Mouse (Mus musculus) Muller cell, postnatal 12 days (primary cell): ENCODE data around the gene Lmntd1.

Experiments used
- DNase-seq: peaks from one replicate; pipeline ENCODE4 v3.0.0-alpha.2; 2015; ENCODE audit errors: inconsistent ontology term

Gene Lmntd1

DNA sequence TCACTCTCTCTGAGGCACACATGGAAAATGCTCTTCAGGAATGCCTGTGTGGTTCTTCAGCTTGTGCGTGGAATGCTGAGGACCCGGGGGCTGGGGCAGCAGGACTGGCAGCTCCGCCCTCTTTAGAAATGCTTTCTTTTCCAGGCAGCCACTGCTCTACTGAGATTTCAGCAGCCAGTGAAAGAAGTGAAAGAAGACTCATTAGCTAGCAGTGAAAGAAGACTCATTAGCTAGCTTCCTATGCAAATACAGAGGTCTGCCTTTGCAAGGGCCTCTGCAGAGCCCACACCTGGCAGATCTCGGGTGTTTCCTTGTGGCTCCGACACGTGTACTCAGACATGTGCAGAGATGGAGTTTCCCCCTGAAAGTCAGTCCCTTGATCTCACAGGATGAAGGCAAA is 234.9 kb downstream of the Lmntd1 start:
- peak; percentile 79 for DNase-seq

DNA sequence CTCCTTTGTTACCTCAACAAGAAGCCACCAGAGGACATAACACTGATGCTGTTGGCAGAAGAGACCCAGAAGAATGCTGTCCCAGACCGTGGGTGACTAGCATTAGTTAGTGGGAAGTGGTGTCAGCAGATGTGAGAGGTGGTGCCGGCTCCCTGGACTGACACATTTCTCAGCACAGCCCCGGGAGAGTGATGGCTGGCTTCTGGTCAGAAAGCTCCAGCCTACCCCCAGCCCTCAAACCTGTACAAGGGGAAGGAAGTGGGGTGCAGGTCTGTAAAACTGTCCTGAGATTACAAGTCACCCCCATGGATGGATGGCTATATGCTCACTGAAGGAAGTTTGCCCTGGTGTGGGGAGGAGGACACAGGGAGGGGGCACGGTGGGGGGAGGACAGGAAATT is 235.4 kb downstream of the Lmntd1 start:
- no peak for DNase-seq

DNA sequence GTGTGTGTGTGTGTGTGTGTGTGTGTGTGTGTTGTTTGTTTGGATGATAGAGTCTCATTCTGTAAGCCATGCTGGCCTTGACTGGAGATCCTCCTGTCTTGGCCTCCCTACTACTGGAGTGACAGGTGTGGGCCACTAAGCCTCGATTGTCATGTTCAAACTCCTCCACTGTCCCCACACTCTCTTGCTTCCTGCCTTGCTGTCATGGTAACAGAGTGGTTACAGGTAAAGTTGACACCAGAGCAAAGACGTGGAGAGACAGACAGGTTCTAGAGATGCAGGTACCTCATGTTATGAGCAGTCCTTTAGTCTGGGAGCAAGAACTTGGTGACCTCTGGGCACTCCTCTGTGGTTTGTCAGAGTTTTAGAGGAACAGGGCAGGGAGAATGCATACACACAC is 239.7 kb downstream of the Lmntd1 start:
- DNase-seq: no peak

DNA sequence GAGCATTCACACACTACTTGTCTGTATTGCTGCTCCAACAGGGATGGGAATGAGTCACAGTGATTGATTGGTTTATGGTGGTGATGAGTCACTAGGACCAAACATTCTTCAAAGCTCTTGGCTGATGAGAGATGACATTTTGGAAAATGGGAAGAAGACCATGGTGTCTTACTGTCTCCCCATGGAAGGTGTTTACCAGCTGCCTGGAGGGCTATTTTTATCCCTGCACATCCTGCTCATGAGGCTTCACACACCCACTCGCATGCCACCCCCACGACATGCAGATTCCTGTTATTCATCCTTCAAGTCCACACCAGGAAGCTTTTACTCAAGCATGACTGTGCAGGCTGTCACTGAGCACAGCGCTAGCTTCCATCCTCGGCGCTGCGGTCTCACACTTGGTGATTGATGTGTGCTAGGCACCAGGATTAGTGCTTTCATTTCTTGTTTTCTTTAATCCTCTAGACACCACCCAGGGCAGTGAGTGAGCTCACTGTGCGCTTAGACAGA is 240.4 kb downstream of the Lmntd1 start:
- DNase-seq: peak; percentile 89

DNA sequence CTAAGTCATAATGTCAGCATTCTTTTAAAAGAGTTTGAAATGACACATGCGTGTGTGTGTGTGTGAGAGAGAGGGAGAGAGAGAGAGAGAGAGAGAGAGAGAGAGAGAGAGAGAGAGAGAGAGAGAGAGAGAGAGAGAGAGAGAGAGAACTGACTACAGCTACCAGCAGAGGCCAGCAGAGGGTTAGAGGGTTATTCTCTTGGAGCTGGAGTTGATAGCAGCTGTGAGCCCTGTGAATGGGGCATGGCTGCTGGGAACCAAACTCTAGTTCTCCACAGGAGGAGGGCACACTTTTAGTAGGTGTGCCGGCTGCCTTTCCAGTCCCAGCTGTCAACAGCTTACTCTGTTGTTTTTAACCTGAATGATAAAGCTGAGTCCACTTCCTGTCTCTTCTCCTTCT is 242.1 kb downstream of the Lmntd1 start:
- DNase-seq: no peak

DNA sequence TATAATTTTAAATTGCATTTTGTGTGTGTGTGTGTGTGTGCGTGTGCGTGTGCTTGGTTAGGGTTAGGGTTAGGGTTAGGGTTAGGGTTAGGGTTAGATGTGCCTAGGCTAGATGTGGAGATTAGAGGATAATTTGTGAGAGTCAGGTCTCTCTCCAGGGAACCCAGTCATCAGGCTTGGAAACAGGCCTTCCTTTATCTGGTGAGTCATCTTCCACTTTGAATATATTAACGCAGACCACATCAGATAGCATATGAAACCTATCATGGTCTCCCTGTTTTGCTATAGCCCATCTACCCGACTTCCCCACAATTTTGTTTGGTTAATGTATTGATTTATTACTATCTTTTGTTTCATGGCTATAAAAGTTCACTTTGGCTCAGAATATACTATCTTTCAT is 242.5 kb downstream of the Lmntd1 start:
- no peak for DNase-seq

DNA sequence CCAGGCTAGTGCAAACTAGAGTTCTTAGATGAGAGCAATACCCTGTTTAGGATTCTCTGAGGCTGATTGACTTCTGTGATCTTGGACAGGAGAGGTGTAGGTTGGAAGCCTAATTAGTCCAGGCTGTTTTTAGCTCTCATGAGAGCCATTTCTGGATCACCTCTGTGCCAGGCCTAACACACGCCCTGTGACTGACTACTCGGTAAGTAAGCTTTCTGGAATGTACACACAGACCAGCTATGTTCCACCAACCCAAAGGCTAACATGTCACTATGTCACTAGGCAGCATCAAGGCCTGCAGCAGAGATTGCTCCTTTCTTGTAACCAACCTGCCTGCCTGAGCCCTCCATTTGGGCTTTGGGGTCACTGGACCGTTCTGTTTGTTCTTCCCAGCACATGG is 243.8 kb downstream of the Lmntd1 start:
- DNase-seq: no peak

DNA sequence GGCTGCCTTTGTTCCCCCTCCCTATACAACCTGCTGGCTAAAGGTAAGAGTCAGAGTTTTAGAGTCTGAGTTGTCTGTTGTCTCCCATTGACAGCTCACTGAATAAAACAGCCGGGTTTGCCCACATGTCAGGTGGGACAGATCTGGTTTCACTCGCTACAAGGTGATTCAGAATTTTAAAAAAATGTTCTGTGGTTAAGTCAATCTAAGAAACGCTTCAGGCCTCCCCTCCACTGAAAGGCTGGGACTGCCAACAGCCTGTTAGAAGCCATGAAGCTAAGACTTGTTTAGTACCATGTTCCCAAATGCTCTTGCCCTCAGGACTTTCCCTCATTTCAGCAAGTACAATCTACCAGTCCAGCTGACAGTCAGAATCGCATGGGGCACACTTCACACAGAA is 244.8 kb downstream of the Lmntd1 start:
- no peak for DNase-seq

DNA sequence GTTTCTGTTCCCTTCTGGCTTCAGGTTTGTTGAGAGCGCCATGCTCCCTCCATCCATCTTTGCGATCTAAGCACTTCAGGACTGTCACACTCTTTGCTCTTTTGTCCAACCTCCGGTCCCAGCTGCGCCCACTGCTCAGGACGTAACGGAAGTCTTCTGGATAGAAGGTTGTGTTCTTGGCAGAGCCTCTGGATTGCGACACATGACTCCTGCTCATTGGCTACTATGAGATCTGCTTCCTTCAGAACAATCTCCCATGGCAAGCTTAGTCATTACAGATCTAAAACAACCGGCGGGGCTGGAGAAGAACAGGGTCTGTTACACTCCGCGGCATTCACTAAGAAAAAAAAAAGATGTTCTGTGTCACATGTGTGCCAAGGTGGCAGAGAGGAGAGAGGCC is 247.6 kb downstream of the Lmntd1 start:
- no peak for DNase-seq

DNA sequence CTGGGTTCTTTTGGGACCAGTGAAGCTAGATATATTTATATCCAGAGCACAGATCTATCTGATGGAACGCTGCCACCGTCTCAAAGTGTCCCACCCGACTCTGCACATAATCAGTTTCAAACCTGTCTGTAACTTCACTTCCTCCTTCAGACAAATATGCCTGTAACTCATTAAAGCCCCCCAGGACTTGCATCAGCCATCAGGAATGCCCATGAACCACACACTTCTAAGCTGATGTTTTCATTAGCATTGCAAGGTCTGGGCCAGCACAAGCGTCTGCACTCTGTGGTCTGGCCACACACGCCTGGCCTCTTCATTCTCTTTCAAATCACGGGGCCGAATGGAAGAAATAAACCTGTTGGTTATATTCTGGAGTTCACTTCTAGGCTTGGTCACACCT is 250.4 kb downstream of the Lmntd1 start:
- no peak for DNase-seq

DNA sequence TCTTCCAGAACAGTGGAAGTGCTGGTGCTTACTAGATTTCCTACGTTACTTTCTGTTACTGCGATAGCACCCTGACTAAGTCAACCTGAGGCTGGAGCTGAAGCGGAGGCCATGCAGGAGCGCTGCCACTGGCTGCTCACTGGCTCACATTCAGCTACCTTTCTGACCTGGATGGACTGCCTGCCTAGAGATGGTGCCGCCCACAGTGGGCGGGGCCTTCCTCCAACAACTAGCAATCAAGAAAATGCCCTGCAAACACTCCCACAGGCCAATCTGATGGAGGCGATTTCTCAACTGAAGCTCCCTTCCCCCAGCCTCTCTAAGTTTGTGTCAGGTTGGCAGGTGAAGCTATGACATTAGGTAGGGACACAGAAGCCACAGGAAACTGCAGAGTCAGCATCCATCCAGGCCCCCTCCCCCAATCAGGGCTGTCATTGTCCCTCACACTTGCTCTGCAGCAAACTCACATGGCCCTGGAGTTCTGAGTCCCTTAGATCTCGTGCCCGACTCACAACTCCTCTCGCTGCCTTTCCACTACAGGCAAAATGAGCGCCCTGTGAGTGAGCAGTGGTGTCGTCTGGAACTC is 252.9 kb downstream of the Lmntd1 start:
- DNase-seq: no peak

DNA sequence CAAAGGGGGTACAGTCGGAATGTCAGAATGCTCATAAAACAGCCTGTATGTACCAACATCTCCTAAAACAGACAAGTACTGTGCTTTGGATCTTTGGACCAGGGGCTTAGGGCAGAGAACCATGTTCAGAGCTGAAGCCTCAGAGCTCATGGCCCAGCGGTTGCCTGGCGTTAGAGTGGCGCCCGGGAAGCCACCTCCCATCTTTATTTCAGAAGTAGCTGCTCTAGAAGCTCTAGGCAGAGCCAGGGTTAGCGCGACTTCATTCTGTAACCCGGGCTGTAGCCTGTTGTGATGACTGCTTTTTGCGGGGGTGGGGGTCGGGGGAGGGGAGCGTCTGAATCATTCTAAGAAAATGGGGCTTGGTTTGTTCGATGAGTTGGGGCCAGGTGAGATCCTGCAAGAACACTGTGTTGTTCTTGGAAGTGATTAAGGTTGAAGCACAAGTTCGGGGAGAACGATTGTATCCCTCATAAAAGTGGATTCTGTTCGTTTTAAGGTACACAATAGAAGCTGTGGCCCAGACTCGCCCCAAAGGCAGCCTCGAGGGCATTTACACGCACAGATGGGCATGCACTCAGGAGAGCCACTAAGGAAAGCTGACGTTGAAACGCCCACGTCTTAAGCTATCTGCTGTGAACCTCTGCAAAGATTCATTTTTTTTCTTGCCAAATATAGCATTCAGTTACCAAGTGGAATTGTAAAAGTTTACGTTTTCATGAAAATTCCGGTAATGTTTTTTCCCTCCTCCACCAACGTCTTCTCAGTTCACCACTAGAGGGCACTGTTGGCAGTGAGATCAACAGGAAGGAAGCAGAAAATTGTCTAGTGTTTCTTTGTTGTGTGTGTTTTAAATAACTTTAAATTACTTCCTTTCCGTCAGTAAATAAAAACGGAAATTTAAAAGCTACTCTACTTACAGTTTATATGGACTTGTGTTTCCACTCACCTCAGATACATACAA is 254.4 kb downstream of the Lmntd1 start:
- peak; percentile 49 for DNase-seq

DNA sequence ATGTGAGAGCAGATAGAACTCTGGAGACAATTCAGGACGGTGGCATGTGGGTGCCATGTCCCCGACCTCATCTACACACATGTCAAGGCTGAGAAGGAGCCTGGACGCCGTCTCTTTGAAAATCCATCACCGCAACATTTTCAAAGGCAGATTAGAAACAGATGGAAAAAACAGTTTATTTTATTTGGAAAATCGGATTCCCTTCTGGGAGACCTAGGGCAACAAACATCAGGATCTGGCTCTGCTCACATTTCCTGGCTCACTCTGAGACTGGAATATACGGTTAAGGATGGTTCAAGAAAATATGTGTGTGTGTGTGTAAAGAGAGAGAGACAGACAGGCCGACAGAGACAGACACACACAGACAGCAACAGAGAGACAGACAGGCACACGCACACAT is 256.1 kb downstream of the Lmntd1 start:
- DNase-seq: no peak

DNA sequence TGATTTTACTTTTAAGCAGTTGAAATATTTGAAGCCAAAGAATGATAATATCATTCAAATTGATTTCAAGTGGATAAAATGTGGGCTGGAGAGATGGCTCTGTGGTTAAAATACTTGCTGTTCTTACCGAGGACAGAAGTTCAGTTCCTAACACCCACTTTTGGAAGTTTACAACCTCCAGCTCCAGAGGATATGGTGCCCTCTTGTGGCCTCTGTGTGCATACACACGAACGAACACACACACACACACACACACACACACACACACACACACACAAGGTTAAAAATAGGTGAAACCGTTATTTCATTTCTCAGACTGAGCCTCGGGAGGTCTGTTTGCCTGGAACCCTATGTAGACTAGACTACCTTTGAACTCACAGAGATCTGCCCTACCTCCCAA is 260.3 kb downstream of the Lmntd1 start:
- no peak for DNase-seq

DNA sequence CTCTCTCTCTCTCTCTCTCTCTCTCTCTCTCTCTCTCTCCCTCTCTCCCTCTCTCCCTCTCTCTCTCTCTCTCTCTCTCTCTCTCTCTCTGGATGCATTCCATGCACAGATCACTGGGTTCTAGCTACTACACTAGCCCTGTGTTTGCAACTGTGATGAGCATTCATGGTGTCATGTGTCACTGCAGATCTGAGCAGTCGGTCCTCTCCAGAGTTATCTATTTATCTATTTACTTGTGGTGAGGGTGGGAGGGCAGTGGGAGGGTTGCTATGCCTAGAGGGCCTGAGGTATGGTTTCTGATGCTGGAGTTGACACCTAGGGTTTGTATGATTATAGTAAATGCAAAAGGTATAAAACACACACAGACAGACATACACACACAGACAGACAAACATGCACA is 261.4 kb downstream of the Lmntd1 start:
- no peak for DNase-seq

DNA sequence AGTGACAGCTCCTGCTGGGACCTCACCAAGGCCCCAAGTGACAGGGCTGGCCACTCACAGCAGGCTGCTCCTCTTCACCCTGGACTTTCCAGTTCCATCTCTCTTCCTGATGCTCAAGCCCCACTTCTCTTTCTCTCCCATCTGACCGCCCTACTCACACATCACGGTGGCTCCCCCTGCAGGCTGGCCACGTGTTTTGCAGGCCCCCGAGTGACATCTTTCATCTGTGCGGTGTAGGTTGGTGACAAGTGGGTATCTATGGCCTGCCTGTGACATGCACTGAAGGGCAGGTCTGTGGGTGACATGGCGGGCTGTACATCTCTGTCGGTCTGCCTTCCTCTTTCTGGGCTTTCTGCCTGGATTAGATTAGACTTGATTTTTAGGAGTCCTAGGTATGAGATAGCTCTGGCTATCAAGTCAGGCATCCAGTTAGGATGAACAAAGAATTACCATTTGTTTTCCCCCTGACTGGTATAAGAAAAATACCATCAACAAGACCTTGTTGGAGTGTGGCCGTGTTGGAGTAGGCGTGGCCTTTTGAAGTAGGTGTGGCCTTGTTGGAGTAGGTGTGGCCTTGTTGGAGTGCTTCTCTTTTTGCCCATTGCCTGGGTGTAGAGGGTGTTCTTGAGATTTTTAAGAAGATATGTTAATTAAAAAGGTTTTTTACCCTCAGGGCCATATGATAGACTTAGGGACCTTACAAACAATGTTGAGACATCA is 265.8 kb downstream of the Lmntd1 start:
- DNase-seq: no peak

DNA sequence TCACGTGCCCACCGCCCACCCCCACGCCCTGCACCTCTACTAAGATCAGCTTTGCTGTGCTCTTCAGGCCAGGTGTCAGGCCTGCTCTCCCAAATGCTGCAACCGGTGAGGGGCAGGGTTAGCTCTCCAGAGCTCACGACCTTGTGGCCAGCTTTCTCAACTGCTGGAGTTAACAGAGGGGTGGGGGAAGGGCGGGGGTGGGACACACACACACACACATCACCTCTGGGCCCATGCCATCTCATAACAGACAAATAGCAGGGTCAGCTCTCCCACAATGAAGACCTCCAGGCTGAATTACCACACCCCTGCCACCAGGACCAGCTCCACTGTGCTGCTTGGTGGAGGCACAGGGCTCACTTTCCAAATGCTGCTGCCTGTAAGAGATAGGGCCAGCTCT is 266.5 kb downstream of the Lmntd1 start:
- DNase-seq: no peak

DNA sequence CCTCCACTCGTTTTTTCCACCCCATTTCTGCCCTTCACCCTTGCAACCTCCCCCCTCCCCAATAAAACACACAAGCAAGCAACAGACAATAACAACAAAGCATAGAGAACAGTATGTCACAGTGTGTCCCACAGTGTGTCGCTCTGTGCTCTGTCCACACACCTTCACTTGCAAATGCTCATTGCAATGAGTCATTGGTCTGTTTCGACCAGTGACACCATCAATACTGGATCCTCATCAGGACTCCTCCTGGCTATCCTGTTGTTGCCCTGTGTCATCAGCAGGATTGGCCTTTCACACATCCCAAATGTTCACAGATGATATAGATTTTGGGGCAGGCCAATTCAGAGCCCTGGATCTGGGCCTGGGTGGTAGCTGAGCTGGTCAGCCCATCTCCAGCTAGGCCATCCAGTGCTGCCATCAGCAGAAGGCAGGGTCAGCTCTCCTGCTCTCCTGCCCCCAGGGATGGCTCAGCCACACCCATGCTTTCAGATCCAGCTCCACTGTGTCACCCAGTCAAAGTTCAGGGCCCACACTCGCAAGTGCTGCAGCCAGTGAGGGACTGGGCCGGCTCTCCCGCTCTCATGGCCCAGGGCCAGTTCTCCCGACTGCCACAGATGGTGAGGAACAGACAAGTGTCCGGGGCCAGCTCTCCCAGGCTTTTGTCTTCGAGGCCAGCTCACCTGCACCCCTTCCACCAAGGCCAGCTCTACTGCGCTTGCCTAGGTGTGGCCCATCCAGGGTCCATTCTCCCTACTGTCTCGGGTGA is 267.1 kb downstream of the Lmntd1 start:
- DNase-seq: no peak

DNA sequence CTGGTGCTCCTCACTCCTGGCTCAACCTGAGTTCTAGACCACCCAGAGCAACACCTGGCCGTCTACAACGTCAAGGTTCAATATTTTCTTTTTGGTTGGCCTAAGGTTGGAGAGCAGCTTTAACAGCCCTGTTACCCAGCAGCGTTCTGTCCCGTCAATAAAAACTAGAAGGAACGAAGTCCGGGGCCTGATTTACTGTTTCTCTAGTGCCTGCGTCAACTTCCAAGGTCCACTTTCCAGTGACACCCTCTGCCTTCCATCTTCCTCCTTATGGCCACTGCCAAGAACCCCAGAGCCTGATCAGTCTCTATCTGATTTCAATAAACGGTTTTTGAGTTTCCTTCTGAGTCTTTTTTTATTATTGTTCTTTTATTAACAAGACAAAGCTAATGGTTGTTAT is 267.8 kb downstream of the Lmntd1 start:
- DNase-seq: no peak

DNA sequence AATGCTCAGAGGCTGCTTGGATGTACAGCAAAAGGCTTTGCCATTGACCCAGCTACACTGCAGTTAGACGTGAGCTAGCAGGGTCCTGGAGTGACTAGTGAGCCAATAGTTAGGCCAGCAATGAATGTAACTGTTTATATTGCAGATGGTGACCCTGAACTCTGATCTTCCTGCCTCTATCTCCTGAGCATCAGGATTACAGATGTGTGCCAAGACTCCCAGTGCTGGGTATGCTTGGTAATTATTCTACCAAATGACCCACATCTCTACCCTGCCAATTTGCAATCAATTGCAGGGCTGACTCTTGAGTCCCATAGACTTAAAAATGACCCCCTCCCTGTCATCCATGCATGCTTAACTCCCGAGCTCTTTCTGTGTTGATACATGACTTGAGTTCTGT is 269.4 kb downstream of the Lmntd1 start:
- DNase-seq: no peak

DNA sequence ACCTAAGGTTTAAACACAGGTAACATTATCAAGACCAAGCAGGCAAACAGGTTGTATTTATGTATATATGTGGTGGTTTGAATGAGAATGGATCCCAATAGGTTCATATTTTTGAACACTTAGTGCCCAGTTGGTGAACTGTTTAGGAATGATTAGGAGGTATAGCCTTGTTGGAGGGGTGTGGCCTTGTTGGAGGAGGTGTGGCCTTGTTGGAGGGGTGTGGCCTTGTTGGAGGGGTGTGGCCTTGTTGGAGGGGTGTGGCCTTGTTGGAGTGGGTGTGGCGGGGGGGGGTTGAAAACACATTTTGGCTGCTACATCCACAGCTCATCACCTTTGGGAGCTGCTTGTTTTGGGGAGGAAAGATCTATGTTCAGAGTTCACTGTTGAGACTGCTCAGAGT is 270.7 kb downstream of the Lmntd1 start:
- DNase-seq: no peak

DNA sequence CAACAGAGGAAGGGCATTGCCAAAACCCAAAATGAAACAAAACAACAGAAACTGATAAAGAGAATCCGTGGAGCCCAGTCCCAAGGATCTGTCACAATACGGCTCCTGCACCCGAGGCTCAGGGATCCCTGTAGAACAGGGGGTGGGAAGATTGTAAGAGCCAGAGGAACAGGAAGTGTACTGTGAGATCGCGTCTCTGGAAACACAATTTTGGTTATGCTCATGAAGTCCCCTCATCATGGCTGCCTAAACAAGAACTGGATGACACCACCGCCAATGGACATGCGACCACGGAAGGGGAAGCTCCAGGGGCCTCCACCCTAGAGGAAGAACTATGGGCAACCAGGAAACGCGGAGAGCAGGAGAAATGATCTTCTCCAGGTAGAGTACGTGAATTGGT is 271.3 kb downstream of the Lmntd1 start:
- no peak for DNase-seq
